Mouse (Mus musculus) right cerebral cortex, postnatal 36 days (tissue): ENCODE results near the gene Lrmp.
A peak's percentile ranks its signal among the peaks of the same experiment; 100 is the strongest.

Source experiments
- DNase-seq, 2 experiments: peaks; one replicate each; pipeline ENCODE4 v3.0.0; 2022; ENCODE audit warnings: low spot score in 2 of 2, mixed read lengths in 1 of 2

The Lrmp gene

GRCm38 (mm10) chr6:145136831-145137230 is 21.4 kb downstream of the Lrmp start:
- no peak for DNase-seq

- no peak for DNase-seq
Observed at GRCm38 (mm10) chr6:145139236-145139635, 23.8 kb downstream of the Lrmp start.

GRCm38 (mm10) chr6:145139776-145140475 is 24.5 kb downstream of the Lrmp start:
- DNase-seq = no peak

- DNase-seq = no peak
Observed at GRCm38 (mm10) chr6:145140706-145141105, 25.3 kb downstream of the Lrmp start.

GRCm38 (mm10) chr6:145141827-145142226 is 26.4 kb downstream of the Lrmp start:
- no peak for DNase-seq

GRCm38 (mm10) chr6:145145173-145145572 is 29.7 kb downstream of the Lrmp start:
- DNase-seq = no peak

GRCm38 (mm10) chr6:145147716-145148115 is 32.3 kb downstream of the Lrmp start:
- DNase-seq = no peak

- peak in 1 of 2 experiments; percentile 5 for DNase-seq
Observed at GRCm38 (mm10) chr6:145149054-145149453, 33.6 kb downstream of the Lrmp start.

GRCm38 (mm10) chr6:145158619-145159018 is 43.2 kb downstream of the Lrmp start:
- no peak for DNase-seq

- no peak for DNase-seq
Observed at GRCm38 (mm10) chr6:145160581-145160980, 45.1 kb downstream of the Lrmp start.

GRCm38 (mm10) chr6:145171892-145172606 is 56.6 kb downstream of the Lrmp start:
- no peak for DNase-seq

- DNase-seq = no peak
Observed at GRCm38 (mm10) chr6:145173781-145174191, 58.3 kb downstream of the Lrmp start.

- DNase-seq = no peak
Observed at GRCm38 (mm10) chr6:145175571-145175981, 60.1 kb downstream of the Lrmp start.

- DNase-seq = no peak
Observed at GRCm38 (mm10) chr6:145176474-145176873, 61.0 kb downstream of the Lrmp start.

- no peak for DNase-seq
Observed at GRCm38 (mm10) chr6:145179665-145180064, 64.2 kb downstream of the Lrmp start.

GRCm38 (mm10) chr6:145182044-145182443 is 66.6 kb downstream of the Lrmp start:
- no peak for DNase-seq

- DNase-seq = no peak
Observed at GRCm38 (mm10) chr6:145186096-145186495, 70.6 kb downstream of the Lrmp start.

- peak; percentile 45 to 61 for DNase-seq
Observed at GRCm38 (mm10) chr6:145187093-145188088, 71.9 kb downstream of the Lrmp start.

GRCm38 (mm10) chr6:145193038-145193437 is 77.6 kb downstream of the Lrmp start:
- DNase-seq = no peak

GRCm38 (mm10) chr6:145193446-145193845 is 78.0 kb downstream of the Lrmp start:
- no peak for DNase-seq

GRCm38 (mm10) chr6:145197949-145198686 is 82.7 kb downstream of the Lrmp start:
- peak in 1 of 2 experiments; percentile 36 for DNase-seq
